Mouse (Mus musculus): ENCODE results near the gene Aff1. TPM values are rescaled to one million over a fixed set of nuclear protein-coding genes. Genes with fewer than 3 reads are reported as not detected.

Gene Aff1
- polyA plus RNA-seq, 1 experiment = 19.2 TPM

- TF ChIP-seq POLR2A (IDR thresholded peaks at IDR 0.05; ENCODE audit: borderline replicate concordance, extremely low read depth, low read depth, low read length) = no peak
- 12% methylated on average over 5 of the region's 5 CpGs for WGBS
- Histone ChIP-seq H3K4me1 (ENCODE audit: control insufficient read depth, insufficient read depth, low read length) (peaks cover 24% of the 10 kb centered on the region), H3K4me3 (replicated peaks; ENCODE audit: extremely low read depth, low read depth, low read length) (peak overlapping the region; percentile 46)
- no peak for DNase-seq
These were observed 81.0 kb downstream of the Aff1 start for GRCm38 (mm10) chr5:103773100-103773552.

- WGBS = 29% methylated on average over 11 of the region's 11 CpGs
- TF ChIP-seq CTCF (IDR thresholded peaks at IDR 0.05; ENCODE audit: insufficient read depth, low read length) (no peak), POLR2A (IDR thresholded peaks at IDR 0.05; ENCODE audit: borderline replicate concordance, extremely low read depth, low read depth, low read length) (no peak)
- Histone ChIP-seq H3K4me1 (ENCODE audit: control insufficient read depth, insufficient read depth, low read length) (peaks cover 29% of the 10 kb centered on the region), H3K4me3 (replicated peaks; ENCODE audit: extremely low read depth, low read depth, low read length) (no peak overlapping the region)
- DNase-seq = no peak
These were observed 82.6 kb downstream of the Aff1 start for GRCm38 (mm10) chr5:103774703-103775333.

- WGBS = 57% methylated on average over 13 of the region's 13 CpGs
- Histone ChIP-seq H3K4me3 (replicated peaks; ENCODE audit: extremely low read depth, low read depth, low read length) (no peak overlapping the region), H3K4me1 (ENCODE audit: control insufficient read depth, insufficient read depth, low read length) (peaks cover 31% of the 10 kb centered on the region)
- no peak for DNase-seq
- no peak for TF ChIP-seq POLR2A (IDR thresholded peaks at IDR 0.05; ENCODE audit: borderline replicate concordance, extremely low read depth, low read depth, low read length)
- TF ChIP-seq CTCF (IDR thresholded peaks at IDR 0.05; ENCODE audit: insufficient read depth, low read length) = no peak
These were observed 83.3 kb downstream of the Aff1 start for GRCm38 (mm10) chr5:103775429-103775828.

- WGBS = 77% methylated on average over 4 of the region's 4 CpGs
- Histone ChIP-seq H3K4me3 (replicated peaks; ENCODE audit: extremely low read depth, low read depth, low read length) (no peak overlapping the region), H3K4me1 (ENCODE audit: control insufficient read depth, insufficient read depth, low read length) (peaks cover 32% of the 10 kb centered on the region)
- DNase-seq = no peak
- no peak for TF ChIP-seq CTCF (IDR thresholded peaks at IDR 0.05; ENCODE audit: insufficient read depth, low read length)
- TF ChIP-seq POLR2A (IDR thresholded peaks at IDR 0.05; ENCODE audit: borderline replicate concordance, extremely low read depth, low read depth, low read length) = no peak
These were observed 84.7 kb downstream of the Aff1 start for GRCm38 (mm10) chr5:103776842-103777241.

- TF ChIP-seq CTCF (IDR thresholded peaks at IDR 0.05; ENCODE audit: insufficient read depth, low read length) = no peak
- TF ChIP-seq POLR2A (IDR thresholded peaks at IDR 0.05; ENCODE audit: borderline replicate concordance, extremely low read depth, low read depth, low read length) = no peak
- no peak for DNase-seq
- Histone ChIP-seq H3K4me3 (replicated peaks; ENCODE audit: extremely low read depth, low read depth, low read length) (no peak overlapping the region), H3K4me1 (ENCODE audit: control insufficient read depth, insufficient read depth, low read length) (peaks cover 27% of the 10 kb centered on the region)
- 63% methylated on average over 4 of the region's 4 CpGs for WGBS
These were observed 85.3 kb downstream of the Aff1 start for GRCm38 (mm10) chr5:103777446-103777845.

GRCm38 (mm10) chr5:103778314-103779117 lies 86.3 kb downstream of the Aff1 start:
- DNase-seq = peak; percentile 52
- TF ChIP-seq POLR2A (IDR thresholded peaks at IDR 0.05; ENCODE audit: borderline replicate concordance, extremely low read depth, low read depth, low read length) (no peak), CTCF (IDR thresholded peaks at IDR 0.05; ENCODE audit: insufficient read depth, low read length) (no peak)
- no peak overlapping the region for H3K4me3 ChIP-seq (replicated peaks; ENCODE audit: extremely low read depth, low read depth, low read length)
- WGBS = 31% methylated on average over 17 of the region's 17 CpGs
- H3K4me1 ChIP-seq (ENCODE audit: control insufficient read depth, insufficient read depth, low read length) = peaks cover 26% of the 10 kb centered on the region

- DNase-seq = no peak
- H3K4me3 ChIP-seq (replicated peaks; ENCODE audit: extremely low read depth, low read depth, low read length) = no peak overlapping the region
- 41% methylated on average over 10 of the region's 10 CpGs for WGBS
- H3K4me1 ChIP-seq (ENCODE audit: control insufficient read depth, insufficient read depth, low read length) = peaks cover 20% of the 10 kb centered on the region
- TF ChIP-seq POLR2A (IDR thresholded peaks at IDR 0.05; ENCODE audit: borderline replicate concordance, extremely low read depth, low read depth, low read length) = no peak
- no peak for TF ChIP-seq CTCF (IDR thresholded peaks at IDR 0.05; ENCODE audit: insufficient read depth, low read length)
These were observed 87.7 kb downstream of the Aff1 start for GRCm38 (mm10) chr5:103779836-103780235.

GRCm38 (mm10) chr5:103780266-103780665 lies 88.1 kb downstream of the Aff1 start:
- no peak overlapping the region for H3K4me3 ChIP-seq (replicated peaks; ENCODE audit: extremely low read depth, low read depth, low read length)
- DNase-seq = no peak
- WGBS = 72% methylated on average over 6 of the region's 6 CpGs
- TF ChIP-seq POLR2A (IDR thresholded peaks at IDR 0.05; ENCODE audit: borderline replicate concordance, extremely low read depth, low read depth, low read length) (no peak), CTCF (IDR thresholded peaks at IDR 0.05; ENCODE audit: insufficient read depth, low read length) (no peak)
- H3K4me1 ChIP-seq (ENCODE audit: control insufficient read depth, insufficient read depth, low read length) = peaks cover 16% of the 10 kb centered on the region

GRCm38 (mm10) chr5:103780836-103781235 lies 88.7 kb downstream of the Aff1 start:
- no peak overlapping the region for H3K4me3 ChIP-seq (replicated peaks; ENCODE audit: extremely low read depth, low read depth, low read length)
- peaks cover 12% of the 10 kb centered on the region for H3K4me1 ChIP-seq (ENCODE audit: control insufficient read depth, insufficient read depth, low read length)
- no peak for DNase-seq
- TF ChIP-seq POLR2A (IDR thresholded peaks at IDR 0.05; ENCODE audit: borderline replicate concordance, extremely low read depth, low read depth, low read length) (no peak), CTCF (IDR thresholded peaks at IDR 0.05; ENCODE audit: insufficient read depth, low read length) (no peak)
- 76% methylated on average over 6 of the region's 6 CpGs for WGBS

Measured in lung, adult 2 months (tissue).